Mouse (Mus musculus): ENCODE measurements around the gene Mars. TPM values are rescaled to one million over a fixed set of nuclear protein-coding genes. Genes with fewer than 3 reads are reported as not detected.

The Mars gene
- polyA plus RNA-seq, 1 experiment, result 155 TPM

DNA sequence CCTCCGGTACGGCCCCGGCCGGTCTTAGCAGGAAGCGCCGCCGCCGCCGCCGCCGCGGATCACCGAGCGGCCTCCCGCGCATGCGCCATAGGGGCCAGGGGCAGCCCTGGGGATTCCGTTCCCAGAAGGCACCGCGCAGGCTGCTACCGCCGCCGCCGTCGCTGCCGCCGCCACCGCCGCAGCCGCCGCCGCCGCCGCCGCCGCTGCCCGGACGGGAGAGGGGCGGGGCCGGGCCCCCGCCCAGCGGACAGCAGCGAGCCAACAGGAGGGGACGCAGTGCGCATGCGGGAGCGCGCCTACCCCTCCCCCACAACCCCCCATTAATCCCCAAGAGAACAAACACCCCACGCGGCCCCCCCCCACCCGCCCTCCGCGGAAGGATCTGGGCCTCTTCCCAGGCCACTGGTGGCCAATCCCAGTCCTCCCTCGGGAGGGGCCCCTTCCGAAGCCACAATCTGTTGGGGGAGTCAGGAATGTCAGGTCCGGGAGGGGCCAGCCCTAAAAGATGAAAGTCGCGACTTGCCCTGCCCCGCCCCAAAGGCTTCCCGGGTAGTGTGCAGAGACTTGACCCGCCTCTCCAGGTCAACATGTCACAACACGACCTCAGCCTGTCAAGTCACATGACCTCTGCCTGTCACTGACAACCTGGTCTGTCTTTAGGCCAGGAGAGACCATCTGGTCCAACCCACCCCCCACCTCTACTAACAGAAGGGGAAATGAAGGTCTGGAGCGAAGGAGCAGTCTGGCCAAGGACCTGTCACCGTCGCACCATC lies 22.6 kb downstream of the Mars start, which contains the start of gene Mbd6:
Gene Mbd6 (minus strand): TSS at position 219 of the 773 bp plus-strand sequence.
- H3K27me3 ChIP-seq (ENCODE audit: control insufficient read depth, insufficient read depth, insufficient read length), result no peaks in the 10 kb centered on the region
- peaks cover 62% of the 10 kb centered on the region for H3K79me2 ChIP-seq (ENCODE audit: control insufficient read depth, insufficient read depth)
- peak within 1 kb of the TSS; percentile 78 for H3K4me3 ChIP-seq (ENCODE audit: insufficient read depth, poor library complexity, severe bottlenecking)
- peaks cover 42% of the 10 kb centered on the region for H3K36me3 ChIP-seq (ENCODE audit: control insufficient read depth, insufficient read depth)
- TF ChIP-seq USF1 (IDR thresholded peaks at IDR 0.05; ENCODE audit: low read depth) (peak; percentile 87), MYOD1 (IDR thresholded peaks at IDR 0.05; ENCODE audit: control insufficient read depth, insufficient read length, low read depth) (no peak), MAX (IDR thresholded peaks at IDR 0.05) (no peak), MYOG (IDR thresholded peaks at IDR 0.05; ENCODE audit: control insufficient read depth, extremely low read depth, insufficient read length) (no peak)
- H3ac ChIP-seq (ENCODE audit: control insufficient read depth, insufficient read length, low read depth), result peak within 1 kb of the TSS; percentile 60
- H3K79me3 ChIP-seq (ENCODE audit: low read depth), result peaks cover 43% of the 10 kb centered on the region

DNA sequence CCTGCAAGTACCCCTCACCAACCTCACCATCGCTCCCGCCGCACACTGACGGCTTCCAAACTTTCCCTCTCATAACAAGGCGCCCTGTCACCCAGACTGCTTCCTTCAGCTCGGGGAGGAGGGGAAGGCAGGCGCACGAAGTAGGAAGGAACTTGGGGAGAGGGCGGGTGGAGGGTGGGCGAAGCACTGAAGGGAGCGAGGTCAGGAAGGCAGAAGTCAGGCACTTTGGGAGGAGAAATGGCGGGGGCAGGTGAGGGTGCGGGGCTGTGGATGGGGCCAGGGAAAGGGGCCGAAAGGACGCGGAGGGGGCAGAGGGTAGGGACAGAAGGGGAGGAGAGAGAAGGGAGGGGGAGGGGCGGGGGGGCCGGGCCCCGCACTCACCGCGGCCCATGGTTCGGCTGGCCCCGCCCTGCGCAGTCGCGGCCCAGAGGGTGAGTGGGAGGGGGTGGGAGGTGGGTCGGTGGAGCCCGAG lies 23.2 kb downstream of the Mars start:
- Histone ChIP-seq H3K79me3 (ENCODE audit: low read depth) (peaks cover 43% of the 10 kb centered on the region), H3K4me3 (ENCODE audit: insufficient read depth, poor library complexity, severe bottlenecking) (peak overlapping the region; percentile 78), H3ac (ENCODE audit: control insufficient read depth, insufficient read length, low read depth) (peak overlapping the region; percentile 52), H3K36me3 (ENCODE audit: control insufficient read depth, insufficient read depth) (peaks cover 41% of the 10 kb centered on the region), H3K27me3 (ENCODE audit: control insufficient read depth, insufficient read depth, insufficient read length) (no peaks in the 10 kb centered on the region), H3K79me2 (ENCODE audit: control insufficient read depth, insufficient read depth) (peaks cover 56% of the 10 kb centered on the region)
- TF ChIP-seq MAX (IDR thresholded peaks at IDR 0.05) (no peak), CEBPB (IDR thresholded peaks at IDR 0.05; ENCODE audit: low read depth) (no peak), MYOD1 (IDR thresholded peaks at IDR 0.05; ENCODE audit: control insufficient read depth, insufficient read length, low read depth) (no peak), FOSL1 (IDR thresholded peaks at IDR 0.05; ENCODE audit: insufficient read depth, low read length, poor library complexity, severe bottlenecking) (no peak), CTCF (IDR thresholded peaks at IDR 0.05; ENCODE audit: control insufficient read depth, insufficient read depth, insufficient read length) (no peak), MYOG (IDR thresholded peaks at IDR 0.05; ENCODE audit: control insufficient read depth, extremely low read depth, insufficient read length) (no peak), USF1 (IDR thresholded peaks at IDR 0.05; ENCODE audit: low read depth) (no peak)

DNA sequence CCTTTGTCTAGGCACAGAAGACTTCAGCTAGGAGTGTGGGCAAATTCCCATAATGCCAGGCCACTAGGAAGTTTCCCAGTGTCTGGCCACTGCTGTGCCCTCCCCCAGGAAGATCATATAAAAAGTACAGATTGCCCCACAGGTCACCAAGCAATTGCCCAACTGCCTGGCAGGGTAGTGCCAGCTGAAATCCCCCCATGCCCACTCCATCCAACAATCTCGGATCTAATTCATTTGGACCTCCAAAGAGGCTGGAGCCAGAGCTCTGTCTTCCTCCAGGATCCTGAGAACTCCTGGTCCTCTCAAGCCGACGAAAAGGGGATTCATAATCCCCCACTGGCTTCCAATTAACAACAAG lies 23.7 kb downstream of the Mars start:
- H3K27me3 ChIP-seq (ENCODE audit: control insufficient read depth, insufficient read depth, insufficient read length), result no peaks in the 10 kb centered on the region
- H3K4me3 ChIP-seq (ENCODE audit: insufficient read depth, poor library complexity, severe bottlenecking), result peak overlapping the region; percentile 78
- H3K79me3 ChIP-seq (ENCODE audit: low read depth), result peaks cover 40% of the 10 kb centered on the region
- no peak for TF ChIP-seq MYOG (IDR thresholded peaks at IDR 0.05; ENCODE audit: control insufficient read depth, extremely low read depth, insufficient read length)
- TF ChIP-seq MAX (IDR thresholded peaks at IDR 0.05), result no peak
- TF ChIP-seq CEBPB (IDR thresholded peaks at IDR 0.05; ENCODE audit: low read depth), result no peak
- no peak for TF ChIP-seq FOSL1 (IDR thresholded peaks at IDR 0.05; ENCODE audit: insufficient read depth, low read length, poor library complexity, severe bottlenecking)
- no peak for TF ChIP-seq MYOD1 (IDR thresholded peaks at IDR 0.05; ENCODE audit: control insufficient read depth, insufficient read length, low read depth)
- no peak for TF ChIP-seq USF1 (IDR thresholded peaks at IDR 0.05; ENCODE audit: low read depth)
- TF ChIP-seq CTCF (IDR thresholded peaks at IDR 0.05; ENCODE audit: control insufficient read depth, insufficient read depth, insufficient read length), result no peak
- H3K36me3 ChIP-seq (ENCODE audit: control insufficient read depth, insufficient read depth), result peaks cover 41% of the 10 kb centered on the region
- peaks cover 52% of the 10 kb centered on the region for H3K79me2 ChIP-seq (ENCODE audit: control insufficient read depth, insufficient read depth)
- H3ac ChIP-seq (ENCODE audit: control insufficient read depth, insufficient read length, low read depth), result peak overlapping the region; percentile 52

DNA sequence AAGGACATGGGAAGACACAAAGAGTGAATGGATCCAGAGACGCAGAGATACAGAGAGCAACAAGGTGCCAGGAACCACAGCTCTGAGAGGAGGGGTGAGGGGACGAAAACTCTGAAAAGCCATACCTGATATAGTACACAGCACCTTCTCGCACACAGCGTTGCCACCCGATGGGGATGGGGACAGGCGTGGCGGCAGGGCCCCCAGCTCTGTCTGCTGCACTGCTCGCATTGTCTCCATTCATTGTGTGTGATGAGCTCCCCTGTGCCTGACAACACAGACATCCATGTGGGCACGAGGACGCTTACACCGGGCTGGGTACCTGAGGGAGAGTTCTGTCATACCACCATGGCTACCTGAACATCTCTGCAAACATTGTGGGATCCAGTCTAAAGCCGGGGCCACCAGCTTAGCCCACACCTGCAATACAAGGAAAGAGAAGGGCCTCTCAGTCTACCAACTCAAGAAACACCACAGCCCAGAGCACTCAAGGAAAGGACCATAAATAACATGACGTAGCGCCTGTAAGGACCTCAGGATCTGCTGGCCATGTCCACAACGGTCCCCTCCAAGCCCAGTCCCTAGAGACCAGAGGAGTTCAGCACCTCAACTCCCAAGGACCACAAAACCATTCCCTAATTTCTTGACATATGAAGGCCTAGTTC lies 24.2 kb downstream of the Mars start:
- H3K79me3 ChIP-seq (ENCODE audit: low read depth), result peaks cover 36% of the 10 kb centered on the region
- H3K36me3 ChIP-seq (ENCODE audit: control insufficient read depth, insufficient read depth), result peaks cover 41% of the 10 kb centered on the region
- peak overlapping the region; percentile 52 for H3ac ChIP-seq (ENCODE audit: control insufficient read depth, insufficient read length, low read depth)
- TF ChIP-seq MAX (IDR thresholded peaks at IDR 0.05), result no peak
- TF ChIP-seq CEBPB (IDR thresholded peaks at IDR 0.05; ENCODE audit: low read depth), result no peak
- no peak for TF ChIP-seq USF1 (IDR thresholded peaks at IDR 0.05; ENCODE audit: low read depth)
- no peak for TF ChIP-seq MYOD1 (IDR thresholded peaks at IDR 0.05; ENCODE audit: control insufficient read depth, insufficient read length, low read depth)
- TF ChIP-seq MYOG (IDR thresholded peaks at IDR 0.05; ENCODE audit: control insufficient read depth, extremely low read depth, insufficient read length), result no peak
- TF ChIP-seq FOSL1 (IDR thresholded peaks at IDR 0.05; ENCODE audit: insufficient read depth, low read length, poor library complexity, severe bottlenecking), result no peak
- H3K4me3 ChIP-seq (ENCODE audit: insufficient read depth, poor library complexity, severe bottlenecking), result peak overlapping the region; percentile 78
- no peaks in the 10 kb centered on the region for H3K27me3 ChIP-seq (ENCODE audit: control insufficient read depth, insufficient read depth, insufficient read length)
- peaks cover 46% of the 10 kb centered on the region for H3K79me2 ChIP-seq (ENCODE audit: control insufficient read depth, insufficient read depth)

DNA sequence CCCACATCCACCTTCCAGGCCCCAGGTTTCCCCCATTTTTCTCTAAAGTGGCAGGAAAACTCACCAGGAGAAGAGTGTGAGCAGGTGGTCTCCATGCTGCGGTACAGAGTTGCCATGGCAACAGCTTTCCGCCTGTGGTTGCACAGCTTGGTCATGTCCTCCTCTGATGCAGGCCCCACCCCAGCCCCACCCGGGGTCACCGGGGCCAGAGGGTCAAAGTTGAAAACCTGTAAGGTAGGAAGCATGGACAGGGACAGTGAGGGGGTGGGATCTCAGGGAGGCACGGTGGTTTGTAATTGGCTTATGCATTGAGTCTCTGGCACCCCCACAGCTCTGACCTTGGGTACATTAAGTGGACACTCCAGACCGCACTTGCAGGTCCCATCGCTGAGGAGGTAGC lies 24.9 kb downstream of the Mars start:
- no peak for TF ChIP-seq USF1 (IDR thresholded peaks at IDR 0.05; ENCODE audit: low read depth)
- TF ChIP-seq MYOD1 (IDR thresholded peaks at IDR 0.05; ENCODE audit: control insufficient read depth, insufficient read length, low read depth), result no peak
- TF ChIP-seq MYOG (IDR thresholded peaks at IDR 0.05; ENCODE audit: control insufficient read depth, extremely low read depth, insufficient read length), result no peak
- no peak for TF ChIP-seq CTCF (IDR thresholded peaks at IDR 0.05; ENCODE audit: control insufficient read depth, insufficient read depth, insufficient read length)
- Histone ChIP-seq H3K27me3 (ENCODE audit: control insufficient read depth, insufficient read depth, insufficient read length) (no peaks in the 10 kb centered on the region), H3K36me3 (ENCODE audit: control insufficient read depth, insufficient read depth) (peaks cover 42% of the 10 kb centered on the region), H3K79me3 (ENCODE audit: low read depth) (peaks cover 31% of the 10 kb centered on the region), H3ac (ENCODE audit: control insufficient read depth, insufficient read length, low read depth) (peak overlapping the region; percentile 52), H3K79me2 (ENCODE audit: control insufficient read depth, insufficient read depth) (peaks cover 40% of the 10 kb centered on the region), H3K4me3 (ENCODE audit: insufficient read depth, poor library complexity, severe bottlenecking) (no peak overlapping the region)

Measured in C2C12 (cell line).